Mouse (Mus musculus): ENCODE measurements around the gene Akt1.

Gene Akt1

GRCm38 (mm10) chr12:112628928-112629721 lies 45.6 kb downstream of the Akt1 start:
- peak; percentile 83 to 87 for DNase-seq (ENCODE audit: low read depth in 1 of 2, low spot score in 2 of 2)

- DNase-seq (ENCODE audit: low read depth in 1 of 2, low spot score in 2 of 2) = no peak
Observed at GRCm38 (mm10) chr12:112628197-112628596, 46.5 kb downstream of the Akt1 start.

- DNase-seq (ENCODE audit: low read depth in 1 of 2, low spot score in 2 of 2) = no peak
Observed at GRCm38 (mm10) chr12:112627097-112627881, 47.4 kb downstream of the Akt1 start.

- no peak for DNase-seq (ENCODE audit: low read depth in 1 of 2, low spot score in 2 of 2)
Observed at GRCm38 (mm10) chr12:112626455-112626854, 48.2 kb downstream of the Akt1 start.

GRCm38 (mm10) chr12:112625700-112626099 lies 49.0 kb downstream of the Akt1 start:
- DNase-seq (ENCODE audit: low read depth in 1 of 2, low spot score in 2 of 2) = no peak

- DNase-seq (ENCODE audit: low read depth in 1 of 2, low spot score in 2 of 2) = peak in 1 of 2 experiments; percentile 61
Observed at GRCm38 (mm10) chr12:112623742-112624141, 50.9 kb downstream of the Akt1 start.

- no peak for DNase-seq (ENCODE audit: low read depth in 1 of 2, low spot score in 2 of 2)
Observed at GRCm38 (mm10) chr12:112621900-112622299, 52.8 kb downstream of the Akt1 start.

- DNase-seq (ENCODE audit: low read depth in 1 of 2, low spot score in 2 of 2) = no peak
Observed at GRCm38 (mm10) chr12:112620354-112621061, 54.2 kb downstream of the Akt1 start.

GRCm38 (mm10) chr12:112619686-112620353 lies 54.9 kb downstream of the Akt1 start, which contains the start of gene Adssl1:
Adssl1 (plus strand) TSS chr12:112620045.
- peak; percentile 64 to 68 for DNase-seq (ENCODE audit: low read depth in 1 of 2, low spot score in 2 of 2)

- no peak for DNase-seq (ENCODE audit: low read depth in 1 of 2, low spot score in 2 of 2)
Observed at GRCm38 (mm10) chr12:112618981-112619685, 55.6 kb downstream of the Akt1 start.

- peak in 1 of 2 experiments; percentile 74 for DNase-seq (ENCODE audit: low read depth in 1 of 2, low spot score in 2 of 2)
Observed at GRCm38 (mm10) chr12:112617898-112618380, 56.7 kb downstream of the Akt1 start.

- DNase-seq (ENCODE audit: low read depth in 1 of 2, low spot score in 2 of 2) = peak; percentile 64 to 72
Observed at GRCm38 (mm10) chr12:112617184-112617583, 57.5 kb downstream of the Akt1 start.

- no peak for DNase-seq (ENCODE audit: low read depth in 1 of 2, low spot score in 2 of 2)
Observed at GRCm38 (mm10) chr12:112616668-112617067, 58.0 kb downstream of the Akt1 start.

GRCm38 (mm10) chr12:112609031-112609430 lies 65.7 kb downstream of the Akt1 start:
- DNase-seq (ENCODE audit: low read depth in 1 of 2, low spot score in 2 of 2) = no peak

- no peak for DNase-seq (ENCODE audit: low read depth in 1 of 2, low spot score in 2 of 2)
Observed at GRCm38 (mm10) chr12:112606998-112607397, 67.7 kb downstream of the Akt1 start.

GRCm38 (mm10) chr12:112605766-112606165 lies 68.9 kb downstream of the Akt1 start:
- DNase-seq (ENCODE audit: low read depth in 1 of 2, low spot score in 2 of 2) = peak in 1 of 2 experiments; percentile 70

GRCm38 (mm10) chr12:112604709-112605649 lies 69.7 kb downstream of the Akt1 start:
- no peak for DNase-seq (ENCODE audit: low read depth in 1 of 2, low spot score in 2 of 2)

GRCm38 (mm10) chr12:112604022-112604421 lies 70.7 kb downstream of the Akt1 start:
- DNase-seq (ENCODE audit: low read depth in 1 of 2, low spot score in 2 of 2) = no peak

Measured in monocyte, adult 2 months (primary cell).